Mouse (Mus musculus) retina, adult 2 months (tissue): Measurements from ENCODE around the gene Zfp90.
"Not testable (repeated sequence)": the region's sequence is repeated elsewhere in the genome, so short reads cannot be mapped to it uniquely, and the experiment has no call there.

Experiments
- DNase-seq: peaks from one replicate; pipeline ENCODE4 v3.0.0-alpha.2; 2012; ENCODE audit warnings: low read depth, low spot score

Zfp90 gene

DNA sequence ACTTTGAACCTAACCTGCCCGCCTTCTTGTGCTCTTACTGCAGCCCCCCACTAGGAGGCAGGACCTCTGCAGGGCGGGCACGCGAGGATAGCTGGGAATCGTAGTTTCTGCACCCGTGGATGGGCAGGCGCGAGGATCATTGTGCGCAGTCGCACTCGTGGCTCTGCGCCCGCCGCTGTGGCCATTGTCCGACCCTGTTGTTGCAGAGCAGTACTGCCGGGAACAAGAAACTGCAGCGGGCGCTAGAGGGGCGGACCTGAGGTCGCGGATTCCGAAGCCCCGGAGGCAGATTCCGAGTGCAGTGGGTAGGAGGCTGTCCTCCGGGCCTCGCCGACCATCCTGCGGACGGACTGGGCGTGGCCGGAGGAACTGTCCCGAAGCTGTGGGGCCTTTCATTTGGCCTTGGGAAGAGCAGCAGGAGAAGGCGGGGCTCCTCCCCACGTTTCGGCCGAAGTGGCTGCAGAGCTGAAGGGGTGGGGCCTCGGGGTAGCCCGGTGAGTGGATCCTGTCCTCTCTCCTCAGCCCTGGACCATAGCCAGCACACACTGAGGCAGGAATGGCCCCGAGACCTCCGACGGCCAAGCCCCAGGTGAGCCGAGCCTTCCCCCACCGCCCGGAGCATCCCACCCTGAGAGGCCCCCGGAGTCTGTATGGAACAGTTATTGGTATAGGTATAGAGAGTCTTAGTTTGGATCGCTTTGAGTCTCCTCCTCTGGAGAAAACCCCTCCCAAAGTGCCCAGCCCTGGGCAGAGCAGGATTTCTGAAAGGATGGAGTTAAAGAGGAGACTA is at the start of gene Zfp90:
Zfp90 (plus strand) TSS at position 146 of the 790 bp plus-strand sequence.
- DNase-seq = peak; percentile 81

DNA sequence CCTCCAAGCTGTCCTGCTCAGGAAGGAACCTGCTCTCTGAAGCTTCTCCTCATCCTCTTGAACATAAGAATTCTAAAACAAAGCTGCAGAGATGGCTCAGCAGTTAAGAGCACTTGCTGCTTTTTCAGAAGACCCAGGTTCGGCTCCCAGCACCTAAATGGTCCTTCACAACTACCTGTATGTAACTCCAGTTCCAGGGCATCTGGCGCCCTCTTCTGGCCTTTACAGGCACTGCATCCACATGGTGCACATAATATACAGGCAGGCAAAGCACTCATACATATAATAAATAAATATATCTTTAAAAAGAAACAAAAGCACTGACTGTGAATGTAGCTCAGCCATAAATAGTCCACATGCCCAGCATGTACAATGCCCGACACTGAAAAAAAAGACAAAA is 46.6 kb upstream of the Zfp90 start:
- DNase-seq = no peak

DNA sequence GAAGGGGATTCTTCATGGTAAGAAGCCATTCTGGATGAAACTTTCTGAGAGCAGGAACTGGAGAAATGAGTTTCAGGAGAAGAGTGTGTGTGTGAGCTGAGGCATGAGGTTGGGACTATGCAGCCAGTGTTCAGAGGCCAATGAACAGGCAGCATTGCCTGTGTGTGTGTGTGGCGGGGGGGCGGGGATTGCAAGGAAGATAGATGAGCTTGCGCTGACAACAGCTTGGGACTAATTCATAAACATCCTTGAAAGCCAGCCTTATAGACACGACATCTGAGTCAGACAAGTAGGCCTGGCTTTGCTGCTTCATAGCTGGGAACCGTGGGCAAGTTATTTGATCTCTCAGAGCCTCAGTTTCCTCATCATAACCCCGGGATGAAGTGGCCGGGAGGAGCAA is 46.1 kb upstream of the Zfp90 start:
- DNase-seq = no peak

DNA sequence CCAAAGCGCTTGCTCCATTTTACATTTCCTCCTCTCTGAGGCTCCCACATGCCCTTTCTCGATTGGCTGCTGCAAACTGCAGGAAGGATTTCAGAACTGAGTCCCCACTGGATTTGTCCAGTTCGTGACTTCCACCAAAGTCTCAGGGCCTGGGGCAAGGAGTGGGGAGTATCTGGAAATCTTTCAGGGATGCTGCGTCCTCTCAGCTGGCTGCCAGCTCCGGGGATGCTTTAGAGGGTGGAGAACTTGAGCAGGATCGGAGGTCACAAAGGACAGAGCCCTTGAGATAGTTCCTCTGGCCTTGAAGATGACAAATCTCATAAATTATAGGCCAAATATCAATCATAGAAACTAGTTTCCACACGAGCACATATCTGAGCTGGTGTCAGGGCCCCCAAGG is 39.2 kb upstream of the Zfp90 start:
- DNase-seq = no peak

DNA sequence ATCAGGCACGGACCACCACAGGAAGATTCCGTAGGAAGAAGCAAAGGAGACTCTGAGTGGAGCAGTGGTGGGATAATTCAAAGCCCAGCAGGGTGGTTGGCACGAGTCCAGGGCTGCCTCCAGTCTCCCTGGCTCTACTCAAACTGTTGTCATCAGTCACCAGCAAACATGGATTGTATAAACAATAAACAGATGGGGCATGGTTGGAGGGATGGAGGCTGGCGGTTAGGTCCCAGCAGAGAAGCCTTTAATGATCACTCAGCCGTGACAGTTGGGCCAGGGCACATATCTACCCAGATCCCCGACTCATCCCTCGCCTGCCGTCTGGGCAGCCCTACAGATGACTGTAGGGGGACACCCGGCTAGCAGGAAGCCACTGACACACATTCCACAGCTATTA is 38.3 kb upstream of the Zfp90 start:
- DNase-seq = no peak

DNA sequence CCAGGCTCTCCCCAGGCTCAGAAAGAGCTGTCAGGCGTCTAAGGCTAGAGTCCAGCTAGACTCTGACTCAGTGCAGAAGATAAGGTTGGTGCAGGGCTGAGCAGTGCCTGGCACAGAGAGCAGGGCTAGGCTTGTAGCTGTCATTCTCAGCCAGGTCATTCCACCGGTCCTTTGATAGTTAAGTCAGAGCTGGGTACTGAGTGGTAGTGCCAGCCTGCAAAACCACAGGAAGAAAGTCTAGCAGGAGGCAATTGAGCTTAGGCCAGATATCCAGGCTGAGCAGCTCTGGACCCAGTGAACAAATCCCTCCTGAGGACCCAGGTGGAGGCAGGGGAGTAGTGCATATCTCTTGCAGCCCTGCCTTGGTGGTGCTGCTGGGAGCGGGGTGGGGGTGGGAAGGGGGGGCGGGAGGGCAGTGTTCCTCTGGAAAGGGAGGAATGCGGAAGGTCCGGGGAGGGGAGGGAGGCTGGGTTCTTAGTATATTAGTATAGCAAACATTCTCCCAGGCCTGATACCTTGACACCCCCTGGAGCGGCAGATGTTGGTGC is 36.6 kb upstream of the Zfp90 start:
- no peak for DNase-seq

DNA sequence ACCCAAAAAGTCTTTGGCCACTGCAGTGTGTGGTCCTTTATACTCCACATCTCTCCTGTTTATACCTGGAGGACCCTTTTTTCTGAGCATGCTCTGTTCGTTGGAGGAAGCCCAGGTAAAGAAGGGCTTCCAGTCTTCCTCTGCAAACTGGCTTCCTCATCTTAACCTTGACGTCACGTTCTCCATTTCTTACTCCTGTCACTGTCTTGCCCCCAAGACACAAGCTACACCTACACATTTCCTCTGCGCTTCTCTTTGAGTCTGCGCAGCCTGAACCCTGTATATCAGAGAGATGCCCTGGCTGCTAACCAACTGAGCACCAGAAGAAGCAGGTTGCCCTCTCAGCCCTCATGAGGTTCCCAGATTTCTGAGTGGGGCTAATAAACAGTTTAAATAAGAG is 35.8 kb upstream of the Zfp90 start:
- no peak for DNase-seq

DNA sequence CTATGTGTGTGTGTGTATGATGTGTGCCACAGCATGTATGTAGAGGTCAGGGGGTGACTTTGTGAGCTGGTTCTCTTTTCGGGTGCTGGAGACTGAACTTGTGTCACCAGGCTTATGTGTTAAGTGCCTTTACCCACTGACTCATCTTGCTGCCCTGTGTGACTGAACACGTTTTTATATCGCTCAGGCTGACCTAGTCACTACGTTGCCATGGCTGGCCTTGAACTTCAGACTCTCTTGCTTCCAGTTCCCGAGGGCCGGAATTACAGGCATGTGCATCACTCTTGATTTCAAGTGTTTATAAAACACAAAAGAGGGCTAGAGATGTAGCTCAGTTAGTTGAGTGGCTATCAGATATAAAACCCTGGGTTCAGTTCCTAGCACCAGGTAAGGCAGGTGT is 34.1 kb upstream of the Zfp90 start:
- DNase-seq = no peak

DNA sequence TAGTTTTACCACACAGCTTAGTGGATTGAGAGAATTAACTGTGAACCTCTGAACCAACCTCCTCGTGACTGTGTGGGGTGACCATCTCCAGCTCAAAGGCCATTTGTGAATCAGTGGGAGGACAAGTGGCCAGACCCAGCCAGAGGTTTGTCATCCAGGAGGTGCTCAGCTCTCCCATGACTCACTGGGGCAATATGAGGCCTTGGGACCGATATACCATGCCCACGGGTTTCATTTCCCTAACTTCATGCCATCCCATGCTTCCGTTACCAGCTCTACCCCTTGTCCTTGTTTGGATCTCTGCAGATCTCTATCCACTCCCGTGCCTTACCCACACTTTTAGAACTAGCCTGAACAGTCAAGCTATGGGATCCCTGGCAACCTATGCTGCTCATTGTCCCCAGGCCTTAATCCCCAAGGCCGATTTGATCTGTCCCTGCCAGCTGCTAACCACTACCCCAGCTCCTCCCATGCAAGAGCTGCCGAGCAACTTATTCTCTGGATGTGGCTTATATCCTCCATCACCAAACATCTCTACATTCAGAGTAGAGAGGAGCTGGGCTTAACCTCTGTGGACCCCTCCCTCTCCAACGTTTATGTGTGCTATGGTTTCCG is 27.2 kb upstream of the Zfp90 start:
- DNase-seq = no peak

DNA sequence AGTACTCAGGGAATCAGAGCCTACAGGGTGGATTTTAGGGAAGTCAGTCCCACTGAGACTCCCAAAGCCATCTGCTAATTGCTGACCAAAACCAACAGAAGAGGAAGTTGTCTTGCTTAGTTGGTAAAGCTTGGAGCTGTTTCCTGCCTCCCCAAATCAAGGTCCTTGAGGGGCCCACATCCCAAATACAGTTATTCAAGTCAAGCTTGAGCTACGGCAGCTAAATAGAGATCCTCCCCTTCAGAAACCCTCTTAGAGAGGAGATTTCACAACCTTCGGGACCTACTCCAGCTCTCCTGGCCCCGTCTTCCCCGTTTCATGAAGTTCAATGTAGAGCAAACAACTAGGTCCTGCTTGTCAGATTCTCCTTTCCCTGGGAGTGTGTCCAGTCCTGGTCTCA is 20.6 kb upstream of the Zfp90 start:
- DNase-seq = no peak

DNA sequence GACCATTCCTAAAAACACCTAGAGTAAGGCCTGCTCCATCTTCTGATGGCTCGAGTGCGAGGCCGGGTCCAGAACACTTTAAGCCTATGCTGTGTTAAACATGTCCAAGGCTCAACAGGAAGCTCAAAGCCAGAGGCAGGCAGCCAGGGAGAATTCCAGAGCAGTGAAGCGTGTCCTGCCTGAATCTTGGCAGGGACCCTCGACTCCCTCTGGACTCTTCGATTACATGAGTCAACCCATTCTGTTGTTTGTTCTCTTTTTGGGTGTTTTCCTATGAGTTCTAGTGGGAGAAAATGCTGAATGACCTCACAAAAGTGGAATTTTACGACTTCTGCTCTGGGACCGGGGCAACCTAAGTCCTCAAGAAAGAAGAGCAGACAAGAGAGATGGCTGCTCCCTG is 15.4 kb upstream of the Zfp90 start:
- no peak for DNase-seq

DNA sequence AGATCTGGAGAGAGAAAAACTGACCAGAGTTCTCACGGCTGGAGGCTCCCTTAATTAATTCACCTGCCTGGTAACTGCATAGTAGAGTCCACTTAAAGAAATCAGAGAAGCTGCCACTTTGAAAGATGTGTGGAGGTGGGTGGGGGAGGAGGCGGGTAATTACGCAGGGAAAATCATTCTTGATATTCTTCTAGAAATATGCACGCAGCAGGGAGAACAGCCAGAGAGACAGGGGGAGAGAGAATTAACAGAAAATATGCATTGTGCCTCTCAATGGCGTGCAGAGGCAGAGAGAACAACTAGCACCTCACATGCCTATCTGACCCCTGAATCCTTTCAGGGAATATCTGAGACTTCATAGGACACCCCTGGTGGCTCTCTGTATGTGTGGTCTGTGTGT is 14.9 kb upstream of the Zfp90 start:
- no peak for DNase-seq

DNA sequence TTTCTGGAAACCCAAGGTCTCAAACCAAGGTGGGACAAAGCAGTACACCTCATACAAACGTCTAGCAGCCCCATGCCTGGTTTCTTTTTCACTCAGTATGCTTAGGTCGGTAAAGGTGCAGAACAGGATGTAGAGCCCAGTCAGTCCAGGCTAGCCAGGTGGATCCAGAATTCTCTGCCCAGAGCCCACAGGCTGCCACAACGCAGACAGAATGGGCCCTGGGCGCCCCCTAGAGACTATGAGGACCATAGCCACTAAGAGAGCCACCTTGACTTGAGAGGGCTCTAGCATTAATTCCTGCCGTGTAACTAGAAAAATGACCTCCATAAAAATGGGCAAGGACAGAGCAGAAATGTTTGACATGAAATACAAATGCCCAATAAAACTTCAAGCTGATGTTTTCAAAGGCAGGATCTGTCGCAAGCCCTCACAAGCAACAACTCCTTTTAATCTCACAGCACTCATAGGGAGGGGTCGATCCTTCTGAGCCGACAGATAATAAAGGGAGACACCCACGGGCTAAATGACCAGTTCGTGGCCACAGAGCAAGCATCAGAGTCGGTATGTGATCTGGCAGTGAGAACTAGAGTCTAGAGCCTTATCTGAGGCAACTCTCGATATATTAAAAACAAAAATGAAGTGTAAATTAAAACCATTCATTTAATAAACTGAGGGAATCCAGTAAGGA is 11.7 kb upstream of the Zfp90 start:
- peak; percentile 46 for DNase-seq

DNA sequence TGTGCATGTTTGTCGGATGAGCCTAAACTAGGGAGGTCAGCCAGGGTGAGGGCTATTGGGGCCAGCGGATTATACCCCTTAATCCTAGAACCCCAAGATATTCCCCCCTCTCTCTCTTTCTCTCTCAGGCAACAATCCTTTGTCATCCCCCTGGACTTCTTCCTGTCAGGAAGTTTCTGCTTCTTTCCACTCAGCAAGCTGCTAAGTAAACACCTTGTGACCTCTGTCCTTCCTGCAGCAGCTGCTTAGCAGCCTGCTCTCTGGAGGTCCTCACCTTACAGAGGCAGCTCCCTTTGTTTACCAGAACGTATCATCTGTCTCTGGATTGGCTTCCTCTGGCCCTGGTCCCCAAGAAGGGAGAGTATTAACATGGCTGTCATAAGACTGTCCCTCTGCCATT is 10.3 kb upstream of the Zfp90 start:
- peak; percentile 72 for DNase-seq

DNA sequence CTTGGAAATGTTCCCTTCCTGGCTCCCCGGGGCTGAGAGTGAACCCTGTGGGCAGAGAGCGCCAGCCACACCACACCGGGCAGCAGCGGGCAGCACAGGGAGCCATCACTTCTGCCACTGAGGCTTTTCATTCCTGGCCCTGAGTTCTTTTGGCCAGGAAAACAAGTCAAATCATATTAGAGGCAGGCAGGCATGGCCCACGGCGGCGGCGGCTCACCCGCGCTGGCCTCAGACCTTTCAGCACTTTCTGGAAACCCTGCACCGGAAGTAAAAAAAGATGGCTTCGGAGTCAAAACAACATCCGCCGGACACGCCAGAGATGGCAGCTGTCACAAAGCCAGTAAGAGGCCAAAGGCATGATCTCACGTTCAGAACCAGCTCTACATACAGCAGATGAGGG is 9.3 kb upstream of the Zfp90 start:
- DNase-seq = peak; percentile 39

DNA sequence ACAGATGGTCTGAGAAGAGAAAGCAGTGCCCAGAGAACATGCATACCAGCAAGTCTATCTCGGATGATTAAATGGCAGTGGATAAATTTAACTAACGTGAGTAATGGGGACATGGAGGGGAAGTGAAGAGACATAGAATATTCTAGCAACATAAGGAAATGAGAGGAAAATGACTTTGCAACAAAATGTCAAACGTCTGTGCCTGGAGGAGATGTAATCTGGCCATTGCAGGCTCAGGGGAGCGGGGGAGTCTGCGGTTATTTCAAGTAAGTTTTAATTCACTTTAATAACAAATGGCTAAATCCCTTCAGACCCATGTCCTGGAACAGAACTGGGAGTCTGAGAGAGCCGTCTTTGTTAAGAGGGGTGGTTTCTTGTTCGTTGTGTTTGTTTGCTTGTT is 5.1 kb upstream of the Zfp90 start:
- DNase-seq = no peak

DNA sequence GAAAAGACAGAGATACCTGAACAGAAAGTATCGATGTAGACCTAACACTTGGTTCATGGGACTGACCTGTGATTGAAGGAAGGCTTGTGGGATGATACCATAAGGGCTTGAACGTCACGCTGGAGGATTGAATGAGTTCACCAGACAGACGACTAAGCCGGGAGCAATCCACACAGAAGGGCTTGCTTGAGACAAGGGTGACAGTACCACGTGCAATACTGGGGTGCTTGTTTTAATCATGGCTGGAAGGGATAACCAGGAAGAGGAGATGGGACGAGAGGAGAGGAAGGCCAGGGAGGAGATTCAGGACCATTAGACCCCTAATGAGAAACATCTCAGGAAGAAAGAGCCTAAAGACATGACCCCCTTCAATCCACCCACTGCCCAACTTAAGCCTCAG is 4.6 kb upstream of the Zfp90 start:
- DNase-seq = no peak

DNA sequence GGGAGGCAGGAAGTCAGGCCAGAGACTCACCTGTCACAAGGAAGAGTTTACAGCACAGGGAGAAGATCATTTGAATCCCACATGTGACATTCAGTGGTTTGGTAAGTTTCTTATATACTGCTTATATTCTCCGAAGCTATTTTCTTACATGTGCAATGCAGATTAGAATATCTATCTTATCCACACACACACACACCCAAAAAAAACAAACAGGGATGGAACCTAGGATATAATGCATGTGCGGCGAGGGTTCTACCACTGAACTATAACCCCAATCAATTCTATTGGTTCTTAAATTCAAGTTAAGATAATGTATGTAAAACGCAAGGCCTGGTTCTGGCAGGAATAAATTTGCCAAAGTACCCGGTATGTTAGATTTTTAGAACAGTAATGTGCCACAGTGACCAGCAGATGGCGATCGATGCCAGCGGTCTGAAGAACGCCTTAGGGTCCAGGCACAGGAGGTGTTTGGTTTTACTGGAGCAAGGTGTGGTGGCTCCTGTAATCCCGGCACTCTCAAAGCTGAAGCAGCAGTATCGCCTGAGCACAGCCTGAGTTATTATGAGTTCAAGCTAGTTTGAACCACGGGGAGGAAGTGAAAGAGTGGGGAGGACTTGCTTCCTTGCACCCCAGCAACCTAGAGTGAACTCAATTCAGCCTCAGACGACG is 3.2 kb upstream of the Zfp90 start:
- peak; percentile 46 for DNase-seq

DNA sequence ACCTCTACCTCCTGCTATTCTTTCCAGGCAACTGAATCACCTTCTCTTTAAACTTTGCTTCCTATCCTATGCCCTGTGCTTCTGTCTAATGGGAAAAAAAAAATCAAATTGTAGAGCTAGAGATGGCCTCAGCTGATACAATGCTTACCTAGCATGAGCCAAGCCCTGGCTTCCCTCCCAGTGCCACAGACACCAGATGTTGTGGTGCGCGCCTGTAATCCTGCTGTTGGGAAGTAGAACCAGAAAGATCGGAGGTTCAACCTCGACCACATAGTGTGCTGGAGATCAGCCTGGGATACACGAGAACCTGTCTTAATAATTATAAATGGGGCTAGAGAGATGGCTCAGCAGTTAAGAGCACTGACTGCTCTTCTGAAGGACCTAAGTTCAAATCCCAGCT is 2.6 kb downstream of the Zfp90 start:
- no peak for DNase-seq

DNA sequence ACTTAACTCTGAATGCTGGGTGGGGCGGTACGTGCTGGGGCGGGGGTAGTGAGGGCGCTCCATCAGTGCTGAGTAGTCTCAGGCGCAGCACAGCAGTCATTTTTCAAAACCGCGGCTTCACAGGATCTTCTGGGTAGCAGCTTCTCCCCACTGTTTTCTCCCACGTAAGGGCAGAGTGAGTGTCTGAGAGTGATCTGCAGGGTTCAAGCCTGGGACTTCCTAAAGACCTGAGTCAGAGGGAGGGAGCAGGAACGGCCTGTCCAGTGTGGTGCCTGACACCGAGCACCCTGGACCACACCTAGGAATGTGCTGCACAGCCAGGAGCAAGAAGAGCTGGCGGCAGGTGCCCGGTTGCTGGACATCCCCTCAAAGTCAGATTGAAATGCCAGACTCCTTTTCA is 16.0 kb downstream of the Zfp90 start:
- no peak for DNase-seq

DNA sequence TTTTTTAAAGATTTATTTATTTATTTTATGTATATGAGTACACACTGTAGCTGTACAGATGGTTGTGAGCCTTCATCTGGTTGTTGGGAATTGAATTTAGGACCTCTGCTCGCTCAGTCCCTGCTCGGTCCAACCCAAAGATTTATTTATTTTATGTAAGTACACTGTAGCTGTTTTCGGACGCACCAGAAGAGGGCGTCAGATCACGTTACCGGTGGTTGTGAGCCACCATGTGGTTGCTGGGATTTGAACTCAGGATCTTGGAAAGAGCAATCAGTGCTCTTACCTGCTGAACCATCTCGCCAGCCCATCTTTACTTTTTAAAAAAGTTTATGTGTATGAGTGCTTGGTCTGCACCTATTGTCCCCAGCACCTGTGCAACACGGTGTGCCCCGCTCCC is 16.8 kb downstream of the Zfp90 start:
- DNase-seq = not testable (repeated sequence)

DNA sequence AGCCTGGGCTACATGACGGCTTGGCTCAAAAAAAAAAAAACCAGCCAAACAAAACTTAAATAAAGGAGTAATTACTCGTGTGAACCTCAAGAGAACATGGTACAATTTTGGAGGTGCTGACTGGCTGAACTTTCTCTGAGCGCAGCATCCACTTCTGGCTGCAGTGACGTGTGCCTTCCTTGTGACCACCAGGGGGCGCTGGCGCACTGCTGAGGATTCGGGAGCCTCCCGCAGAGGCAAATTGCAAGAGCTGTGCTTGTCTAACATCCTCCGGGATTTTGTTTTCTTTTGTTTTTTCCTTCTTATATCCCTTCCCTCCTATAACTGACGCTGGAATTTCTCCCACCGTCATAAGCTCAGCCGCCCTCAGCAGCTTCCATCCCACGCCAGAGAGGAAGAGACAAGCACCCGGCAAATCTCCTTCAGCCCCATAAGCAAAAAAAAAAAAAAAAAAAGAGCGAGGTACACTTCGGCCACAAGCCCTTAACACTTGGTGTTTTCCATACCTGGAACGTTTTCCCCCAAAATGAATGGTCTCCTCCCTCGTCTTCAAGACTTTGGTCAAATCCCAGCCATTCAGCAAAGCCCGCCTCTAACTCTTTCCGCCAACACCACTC is 17.9 kb downstream of the Zfp90 start:
- DNase-seq = peak; percentile 59
